Mouse (Mus musculus) myocyte (in vitro differentiated cells): Measurements from ENCODE around the gene Nsun7. TPM values are rescaled to one million over a fixed set of nuclear protein-coding genes. Genes with fewer than 3 reads are reported as not detected.

Source experiments
- H3K27me3 ChIP-seq: one replicate; pipeline ENCODE4 v1.6.1; 2011; ENCODE audit not compliant: control insufficient read depth, insufficient read depth, insufficient read length
- H3K36me3 ChIP-seq: one replicate; pipeline ENCODE4 v1.6.1; 2011; ENCODE audit not compliant: control insufficient read depth, insufficient read depth
- H3K4me2 ChIP-seq: one replicate; pipeline ENCODE4 v1.6.1; 2011; ENCODE audit warnings: low read depth, control low read depth
- H3K4me3 ChIP-seq: one replicate; pipeline ENCODE4 v1.5.1; 2011; ENCODE audit warnings: mild to moderate bottlenecking, control low read depth, moderate library complexity
- H3K79me2 ChIP-seq: one replicate; pipeline ENCODE4 v1.6.1; 2011; ENCODE audit not compliant: control insufficient read depth, insufficient read depth
- H3ac ChIP-seq: one replicate; pipeline ENCODE4 v1.6.1; 2011; ENCODE audit not compliant: control insufficient read depth, insufficient read length
- CEBPB ChIP-seq: IDR thresholded peaks from 2 replicates; pipeline ENCODE4 v1.6.1; 2011; ENCODE audit warnings: mild to moderate bottlenecking, moderate library complexity; ENCODE audit not compliant: poor library complexity, insufficient read depth, severe bottlenecking
- E2F4 ChIP-seq: IDR thresholded peaks from one replicate; pipeline ENCODE4 v1.6.1; 2011; ENCODE audit warnings: mild to moderate bottlenecking, control low read depth, moderate library complexity; ENCODE audit not compliant: insufficient read depth
- MAX ChIP-seq: IDR thresholded peaks from one replicate; pipeline ENCODE4 v1.6.1; 2011; ENCODE audit warnings: low read depth, mild to moderate bottlenecking, control low read depth
- MYOD1 ChIP-seq, 3 experiments: IDR thresholded peaks; one replicate each; pipeline ENCODE4 v1.6.1; 2011; ENCODE audit warnings: control low read depth in 2 of 3, low read depth in 2 of 3, mild to moderate bottlenecking in 2 of 3, moderate library complexity in 1 of 3; ENCODE audit not compliant: insufficient read length in 2 of 3, control insufficient read depth in 1 of 3
- MYOG ChIP-seq, 3 experiments: IDR thresholded peaks; one replicate each; pipeline ENCODE4 v1.6.1; 2011; ENCODE audit warnings: control low read depth in 2 of 3, low read depth in 2 of 3, mild to moderate bottlenecking in 2 of 3; ENCODE audit not compliant: insufficient read length in 2 of 3, control insufficient read depth in 1 of 3, insufficient read depth in 1 of 3
- POLR2A ChIP-seq: IDR thresholded peaks from one replicate; pipeline ENCODE4 v1.6.1; 2011; ENCODE audit warnings: low read depth, mild to moderate bottlenecking, control low read depth, moderate library complexity; ENCODE audit not compliant: insufficient read length
- POLR2AphosphoS2 ChIP-seq: IDR thresholded peaks from one replicate; pipeline ENCODE4 v1.6.1; 2011; ENCODE audit warnings: low read depth, control low read depth; ENCODE audit not compliant: insufficient read length
- REST ChIP-seq: IDR thresholded peaks from one replicate; pipeline ENCODE4 v1.6.1; 2011; ENCODE audit warnings: mild to moderate bottlenecking, control low read depth, moderate library complexity; ENCODE audit not compliant: insufficient read depth, insufficient read length
- SRF ChIP-seq: IDR thresholded peaks from one replicate; pipeline ENCODE4 v1.6.1; 2011; ENCODE audit warnings: low read depth; ENCODE audit not compliant: control insufficient read depth, insufficient read length
- TCF12 ChIP-seq: IDR thresholded peaks from one replicate; pipeline ENCODE4 v1.6.1; 2011; ENCODE audit warnings: mild to moderate bottlenecking, control low read depth; ENCODE audit not compliant: poor library complexity, insufficient read depth, severe bottlenecking
- TCF3 ChIP-seq: IDR thresholded peaks from one replicate; pipeline ENCODE4 v1.6.1; 2011; ENCODE audit warnings: low read depth, control low read depth; ENCODE audit not compliant: insufficient read length
- USF1 ChIP-seq: IDR thresholded peaks from one replicate; pipeline ENCODE4 v1.6.1; 2011; ENCODE audit warnings: low read depth, mild to moderate bottlenecking, control low read depth, moderate library complexity
- polyA plus RNA-seq: library from polyadenylated mRNA; unstranded; fragments of >200 nt; fragmentation: generic; extraction: Trizol; gene quantifications from one replicate; pipeline ENCODE4 v1.2.1, GENCODE M21; 2012; ENCODE audit warnings: missing spikeins

Nsun7 gene
- polyA plus RNA-seq, 1 experiment = not detected

DNA sequence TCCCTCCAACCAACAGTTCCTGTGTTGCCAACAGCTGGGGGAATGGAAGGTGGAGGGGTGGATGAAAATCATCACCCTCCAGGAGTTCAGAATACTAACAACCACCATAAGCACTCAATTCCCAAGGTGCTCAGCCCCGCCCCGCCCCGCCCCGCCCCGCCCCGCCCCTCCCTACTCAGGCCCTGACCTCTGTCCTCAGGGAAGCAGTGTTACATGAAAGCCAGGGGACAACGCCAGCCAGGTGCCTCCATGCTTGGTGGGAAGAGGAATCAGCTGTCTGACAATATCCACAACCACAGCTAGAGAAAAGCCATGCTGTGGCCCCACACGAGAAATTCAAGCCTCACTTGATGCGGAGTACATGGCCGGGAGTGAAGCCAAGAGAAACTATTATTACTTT, 82.2 kb downstream of the Nsun7 start:
- TF ChIP-seq POLR2A = no peak
- no peak for TF ChIP-seq REST
- TF ChIP-seq MYOD1 (IDR thresholded peaks at IDR 0.05; ENCODE audit: control insufficient read depth in 1 of 3, insufficient read length in 2 of 3, low read depth in 2 of 3) = peak in 1 of 3 experiments; percentile 46
- TF ChIP-seq POLR2AphosphoS2 = no peak
- TF ChIP-seq MYOG (IDR thresholded peaks at IDR 0.05; ENCODE audit: control insufficient read depth in 1 of 3, insufficient read depth in 1 of 3, insufficient read length in 2 of 3, low read depth in 2 of 3) = no peak
- no peak for TF ChIP-seq TCF3
- TF ChIP-seq CEBPB = no peak
- H3K4me3 ChIP-seq = no peak overlapping the region
- H3K79me2 ChIP-seq = peaks cover 4% of the 10 kb centered on the region
- H3K4me2 ChIP-seq = no peak overlapping the region
- peaks cover 4% of the 10 kb centered on the region for H3K36me3 ChIP-seq
- no peaks in the 10 kb centered on the region for H3K27me3 ChIP-seq
- H3ac ChIP-seq = no peak overlapping the region

DNA sequence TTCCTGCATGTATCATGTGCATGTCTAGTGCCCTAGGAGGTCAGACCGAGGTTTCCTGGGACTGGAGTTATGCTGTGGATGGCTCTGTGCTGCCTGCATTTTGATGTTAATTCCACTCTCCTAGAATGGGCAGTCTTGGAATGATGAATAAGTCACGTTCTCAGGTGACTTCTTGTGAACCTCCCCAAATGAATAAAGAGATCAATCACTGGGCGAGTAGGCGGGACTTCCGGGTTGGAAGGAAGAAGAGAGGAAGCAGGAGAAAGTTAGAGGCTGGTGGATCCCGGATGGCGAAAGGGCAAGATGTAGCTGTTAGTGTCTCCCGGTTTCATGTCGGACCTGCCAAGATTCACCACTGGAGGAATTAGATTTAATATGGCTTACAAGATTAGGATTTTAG, 82.6 kb downstream of the Nsun7 start:
- Histone ChIP-seq H3ac (no peak overlapping the region), H3K4me2 (no peak overlapping the region), H3K27me3 (no peaks in the 10 kb centered on the region), H3K4me3 (no peak overlapping the region), H3K79me2 (peaks cover 4% of the 10 kb centered on the region), H3K36me3 (peaks cover 4% of the 10 kb centered on the region)
- TF ChIP-seq MYOD1 (IDR thresholded peaks at IDR 0.05; ENCODE audit: control insufficient read depth in 1 of 3, insufficient read length in 2 of 3, low read depth in 2 of 3) = no peak
- TF ChIP-seq POLR2AphosphoS2 = no peak
- TF ChIP-seq MYOG (IDR thresholded peaks at IDR 0.05; ENCODE audit: control insufficient read depth in 1 of 3, insufficient read depth in 1 of 3, insufficient read length in 2 of 3, low read depth in 2 of 3) = no peak
- TF ChIP-seq SRF = no peak
- TF ChIP-seq REST = no peak
- no peak for TF ChIP-seq TCF12
- TF ChIP-seq E2F4 = no peak
- no peak for TF ChIP-seq POLR2A
- no peak for TF ChIP-seq MAX
- no peak for TF ChIP-seq USF1
- no peak for TF ChIP-seq TCF3
- no peak for TF ChIP-seq CEBPB

DNA sequence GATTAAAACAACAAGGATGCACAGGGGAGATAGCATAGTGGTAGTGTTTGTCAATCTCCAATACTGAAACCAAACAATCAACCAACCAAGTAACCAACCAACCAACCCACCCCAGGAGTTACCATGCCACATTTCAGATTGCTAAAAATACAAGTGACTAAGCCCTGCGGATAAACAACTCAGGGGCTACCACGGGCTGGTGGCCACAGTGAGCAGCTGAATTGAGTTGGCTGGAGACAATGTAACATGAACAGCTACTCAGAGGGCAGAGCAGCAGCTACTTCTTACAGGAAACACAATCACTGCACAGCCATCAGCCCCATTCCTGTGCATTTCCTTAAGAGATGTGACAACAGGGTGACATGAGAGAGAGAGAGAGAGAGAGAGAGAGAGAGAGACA, 84.5 kb downstream of the Nsun7 start:
- Histone ChIP-seq H3K4me3 (no peak overlapping the region), H3K79me2 (peaks cover 4% of the 10 kb centered on the region), H3K36me3 (peaks cover 4% of the 10 kb centered on the region), H3K27me3 (no peaks in the 10 kb centered on the region), H3K4me2 (peak overlapping the region; percentile 36), H3ac (no peak overlapping the region)
- TF ChIP-seq USF1 (no peak), POLR2AphosphoS2 (no peak), MYOG (IDR thresholded peaks at IDR 0.05; ENCODE audit: control insufficient read depth in 1 of 3, insufficient read depth in 1 of 3, insufficient read length in 2 of 3, low read depth in 2 of 3) (peak in 2 of 3 experiments; percentile 70 to 89), MYOD1 (IDR thresholded peaks at IDR 0.05; ENCODE audit: control insufficient read depth in 1 of 3, insufficient read length in 2 of 3, low read depth in 2 of 3) (peak in 2 of 3 experiments; percentile 21 to 80), POLR2A (no peak)

DNA sequence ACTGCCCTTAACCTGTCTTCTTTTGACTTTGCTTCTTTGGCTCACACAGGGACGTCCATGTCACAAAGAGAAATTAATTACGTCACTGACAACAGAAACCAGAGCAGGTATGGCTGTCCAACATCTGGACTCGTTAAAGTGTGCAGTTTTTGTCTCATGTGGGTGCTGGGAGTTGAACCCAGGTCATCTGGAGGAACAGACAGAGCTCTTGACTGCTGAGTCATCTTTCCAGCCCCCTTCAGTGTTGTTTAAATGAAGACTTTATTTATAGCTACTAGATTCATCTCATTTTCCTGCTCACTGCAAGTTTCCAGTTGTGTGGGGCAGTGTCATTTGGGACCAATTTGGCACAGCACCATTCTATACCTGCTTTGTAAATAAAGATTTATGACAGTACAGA, 85.4 kb downstream of the Nsun7 start:
- Histone ChIP-seq H3ac (no peak overlapping the region), H3K4me2 (peak overlapping the region; percentile 1), H3K4me3 (no peak overlapping the region), H3K27me3 (no peaks in the 10 kb centered on the region), H3K36me3 (peaks cover 4% of the 10 kb centered on the region), H3K79me2 (peaks cover 4% of the 10 kb centered on the region)
- no peak for TF ChIP-seq SRF
- TF ChIP-seq E2F4 = no peak
- no peak for TF ChIP-seq REST
- TF ChIP-seq MYOD1 (IDR thresholded peaks at IDR 0.05; ENCODE audit: control insufficient read depth in 1 of 3, insufficient read length in 2 of 3, low read depth in 2 of 3) = no peak
- TF ChIP-seq TCF3 = no peak
- TF ChIP-seq CEBPB = no peak
- TF ChIP-seq MAX = no peak
- TF ChIP-seq MYOG (IDR thresholded peaks at IDR 0.05; ENCODE audit: control insufficient read depth in 1 of 3, insufficient read depth in 1 of 3, insufficient read length in 2 of 3, low read depth in 2 of 3) = no peak
- no peak for TF ChIP-seq TCF12
- TF ChIP-seq POLR2A = no peak
- TF ChIP-seq POLR2AphosphoS2 = no peak
- no peak for TF ChIP-seq USF1

DNA sequence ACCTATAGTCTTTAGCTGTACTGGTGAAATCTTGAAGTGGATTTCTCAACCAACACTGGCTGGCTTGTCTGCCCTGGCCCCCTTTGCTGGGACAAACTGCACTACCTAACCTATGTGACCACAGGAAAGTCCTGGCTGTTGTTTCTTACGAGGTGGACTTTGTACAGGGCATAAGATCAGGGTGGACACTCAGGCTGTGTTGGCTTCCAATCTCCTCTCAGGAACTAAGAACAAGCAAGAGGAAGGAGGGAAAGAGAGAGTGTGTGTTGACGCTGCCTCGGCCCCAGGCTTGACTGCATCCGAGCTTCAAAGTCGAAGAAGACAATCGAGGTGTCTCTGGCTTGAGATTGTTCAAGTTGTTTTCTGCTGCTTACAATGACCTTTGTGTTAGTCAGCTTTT, 87.1 kb downstream of the Nsun7 start:
- H3K27me3 ChIP-seq = no peaks in the 10 kb centered on the region
- TF ChIP-seq REST (no peak), POLR2A (no peak), E2F4 (no peak), USF1 (no peak), MYOD1 (IDR thresholded peaks at IDR 0.05; ENCODE audit: control insufficient read depth in 1 of 3, insufficient read length in 2 of 3, low read depth in 2 of 3) (no peak)
- no peak overlapping the region for H3K4me2 ChIP-seq
- peaks cover 4% of the 10 kb centered on the region for H3K36me3 ChIP-seq
- H3K79me2 ChIP-seq = peaks cover 4% of the 10 kb centered on the region
- no peak overlapping the region for H3K4me3 ChIP-seq
- H3ac ChIP-seq = no peak overlapping the region

Other genes with a start within 250 kb of the Nsun7 start
- gene Rbm47, start 86.8 kb upstream of the Nsun7 start, polyA plus RNA-seq = 0.10 TPM